Mouse (Mus musculus) adrenal gland, adult (tissue): Measurements from ENCODE around the gene Cnot1.
"Not testable (repeated sequence)": the region's sequence is repeated elsewhere in the genome, so short reads cannot be mapped to it uniquely, and the experiment has no call there.

Experiments used
- DNase-seq, 2 experiments: peaks; one replicate each; pipeline ENCODE4 v3.0.0; 2022 to 2023; ENCODE audit warnings: low spot score in 1 of 2; ENCODE audit not compliant: inconsistent age in 2 of 2

Cnot1 gene

GRCm38 (mm10) chr8:95817597-95817996 lies 10.3 kb upstream of the Cnot1 start:
- no peak for DNase-seq

DNA sequence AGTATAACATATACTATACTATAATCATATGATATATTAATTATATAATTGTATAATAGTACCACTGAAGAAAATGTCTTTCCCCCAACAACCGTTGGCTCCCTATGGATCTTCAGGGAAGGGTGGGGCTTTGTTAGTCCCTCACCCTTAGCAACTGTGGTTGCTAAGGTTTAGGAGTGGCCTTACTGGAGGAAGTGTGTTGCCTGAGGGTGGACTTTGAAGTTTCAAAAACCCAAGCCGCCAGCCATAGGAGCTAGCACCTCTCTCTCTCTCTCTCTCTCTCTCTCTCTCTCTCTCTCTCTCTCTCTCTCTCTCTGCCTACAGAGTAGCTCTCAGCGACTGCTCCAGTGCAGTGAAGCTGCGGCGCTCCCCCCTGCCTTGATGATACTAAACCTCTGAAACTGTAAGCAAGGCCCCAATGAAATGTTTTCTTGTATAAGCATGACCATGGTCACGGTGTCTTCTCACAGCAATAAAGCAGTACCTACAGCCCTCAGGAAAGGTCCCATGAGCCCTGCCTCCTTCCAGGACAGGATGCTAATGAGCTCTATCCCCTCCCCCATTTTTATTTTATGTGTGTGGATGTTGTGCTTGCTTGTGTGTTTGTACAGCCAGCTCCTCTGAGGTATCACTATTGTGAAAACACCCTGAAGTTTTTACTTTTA lies 8.9 kb upstream of the Cnot1 start:
- no peak for DNase-seq

- no peak for DNase-seq
Observed at GRCm38 (mm10) chr8:95810184-95810591, 2.9 kb upstream of the Cnot1 start.

- DNase-seq: no peak
Observed at GRCm38 (mm10) chr8:95809116-95809515, 1.9 kb upstream of the Cnot1 start.

GRCm38 (mm10) chr8:95808631-95809030 lies 1.4 kb upstream of the Cnot1 start:
- no peak for DNase-seq

DNA sequence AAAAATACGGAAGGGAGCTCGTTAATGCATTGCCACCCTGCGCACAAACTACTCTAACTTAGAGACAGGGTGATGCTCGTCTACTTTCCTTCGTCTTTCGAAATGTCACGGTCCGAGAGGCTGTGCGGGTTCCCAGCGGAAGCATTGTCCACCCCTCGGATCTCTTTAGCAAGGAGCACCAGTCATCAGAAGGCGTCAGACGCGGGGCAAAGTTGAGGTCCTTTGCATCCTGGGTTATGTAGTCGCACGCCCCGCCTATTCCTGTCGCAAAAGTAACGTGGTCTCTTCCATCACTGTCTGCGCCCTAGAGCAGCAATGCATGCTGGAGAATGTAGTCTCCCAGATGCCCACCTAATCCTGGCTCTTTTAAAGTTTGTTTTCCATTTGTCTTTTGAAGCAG lies 597 bp upstream of the Cnot1 start:
- DNase-seq: peak; percentile 94 to 97

GRCm38 (mm10) chr8:95806461-95807191 lies 638 bp downstream of the Cnot1 start:
- peak in 1 of 2 experiments; percentile 73 for DNase-seq

- no peak for DNase-seq
Observed at GRCm38 (mm10) chr8:95805482-95805881, 1.8 kb downstream of the Cnot1 start.

GRCm38 (mm10) chr8:95802231-95802630 lies 5.0 kb downstream of the Cnot1 start:
- DNase-seq: no peak

- peak in 1 of 2 experiments; percentile 16 for DNase-seq
Observed at GRCm38 (mm10) chr8:95801476-95802064, 5.7 kb downstream of the Cnot1 start.

DNA sequence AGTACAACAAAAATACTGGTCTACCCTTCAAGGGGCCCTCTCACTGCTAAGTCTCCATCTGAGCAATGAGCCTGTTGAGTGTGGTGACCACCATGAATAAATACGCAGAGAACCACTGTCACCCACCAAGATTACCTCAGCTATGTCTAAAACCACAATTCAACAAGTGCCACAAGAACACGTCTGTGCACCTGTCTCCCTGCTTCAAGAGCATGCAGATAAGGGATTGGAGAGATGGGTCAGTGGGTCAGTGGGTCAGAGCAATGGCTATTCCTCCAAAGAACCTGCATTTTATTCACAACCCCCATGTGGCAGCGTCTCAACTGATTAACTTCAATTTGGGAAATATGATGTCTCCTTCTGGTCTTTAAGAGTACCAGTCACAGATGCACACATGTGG lies 6.9 kb downstream of the Cnot1 start:
- DNase-seq: peak in 1 of 2 experiments; percentile 21

DNA sequence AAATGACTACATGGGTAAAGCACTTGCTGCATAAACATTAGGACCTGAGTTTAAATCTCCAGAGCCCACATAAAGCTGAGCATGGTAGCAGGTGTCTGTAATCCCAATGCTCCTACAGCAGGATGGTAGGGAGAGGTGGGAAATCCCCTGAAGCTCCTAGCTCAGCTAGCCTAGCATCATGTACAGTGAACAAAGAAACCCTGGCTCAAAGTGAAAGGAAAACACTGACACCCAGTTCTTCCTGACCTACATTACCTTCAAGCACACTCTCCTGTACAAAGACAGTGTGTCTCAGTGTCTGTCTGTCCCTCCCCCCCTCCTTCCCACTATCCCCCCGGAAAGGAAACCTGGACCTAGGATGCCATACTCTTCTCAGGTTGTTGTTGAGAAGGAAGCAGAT lies 7.4 kb downstream of the Cnot1 start:
- DNase-seq: no peak

DNA sequence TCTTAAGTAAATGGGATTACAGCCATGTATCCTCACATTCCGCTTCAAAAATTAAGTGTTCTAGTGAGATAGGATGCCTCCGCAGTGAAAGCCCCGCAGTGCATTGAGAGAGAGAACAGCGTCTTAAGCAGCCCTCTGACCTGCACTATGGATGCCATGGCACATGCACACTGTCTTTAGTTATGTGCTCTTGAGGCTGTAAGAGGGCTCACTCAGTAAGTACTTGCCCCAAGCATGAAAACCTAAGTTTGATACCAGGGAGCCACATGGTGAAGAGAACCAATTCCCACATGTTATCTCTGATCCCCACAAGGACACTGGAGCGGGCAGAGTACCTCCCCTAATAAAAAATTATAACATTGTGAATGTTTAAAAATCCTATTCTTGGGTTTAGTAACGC lies 8.1 kb downstream of the Cnot1 start:
- DNase-seq: peak in 1 of 2 experiments; percentile 28

DNA sequence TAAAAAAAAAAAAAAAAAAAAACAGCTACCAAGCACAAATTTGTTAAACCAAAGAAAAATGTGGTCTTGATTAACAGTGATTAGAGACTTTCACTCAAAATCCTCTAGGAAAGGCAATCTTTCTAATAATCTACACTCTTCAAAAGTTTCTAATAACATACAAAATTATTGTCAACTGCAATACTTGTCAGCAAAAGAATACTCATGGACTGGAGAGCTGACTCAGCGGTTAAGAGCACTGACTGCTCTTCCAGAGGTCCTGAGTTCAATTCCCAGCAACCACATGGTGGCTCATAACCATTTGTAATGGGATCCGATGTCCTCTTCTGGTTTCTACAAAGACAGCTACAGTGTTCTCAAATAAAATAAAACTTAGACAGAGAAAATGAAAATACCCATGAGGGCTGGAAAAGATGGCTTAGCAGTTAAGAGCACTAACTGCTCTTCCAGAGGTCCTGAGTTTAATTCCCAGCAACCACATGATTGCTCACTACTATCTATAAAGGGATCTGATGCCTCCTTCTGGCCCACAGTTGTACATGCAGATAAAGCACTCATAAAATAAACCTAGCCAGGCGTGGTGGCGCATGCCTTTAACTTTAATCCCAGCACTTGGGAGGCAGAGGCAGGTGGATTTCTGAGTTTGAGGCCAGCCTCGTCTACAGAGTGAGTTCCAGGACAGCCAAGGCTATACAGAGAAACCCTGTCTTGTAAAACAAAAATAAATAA lies 11.8 kb downstream of the Cnot1 start:
- DNase-seq: not testable (repeated sequence)

- peak; percentile 34 to 68 for DNase-seq
Observed at GRCm38 (mm10) chr8:95785591-95785990, 21.7 kb downstream of the Cnot1 start.

- DNase-seq: no peak
Observed at GRCm38 (mm10) chr8:95782628-95783027, 24.6 kb downstream of the Cnot1 start.

GRCm38 (mm10) chr8:95781775-95782174 lies 25.5 kb downstream of the Cnot1 start:
- no peak for DNase-seq

DNA sequence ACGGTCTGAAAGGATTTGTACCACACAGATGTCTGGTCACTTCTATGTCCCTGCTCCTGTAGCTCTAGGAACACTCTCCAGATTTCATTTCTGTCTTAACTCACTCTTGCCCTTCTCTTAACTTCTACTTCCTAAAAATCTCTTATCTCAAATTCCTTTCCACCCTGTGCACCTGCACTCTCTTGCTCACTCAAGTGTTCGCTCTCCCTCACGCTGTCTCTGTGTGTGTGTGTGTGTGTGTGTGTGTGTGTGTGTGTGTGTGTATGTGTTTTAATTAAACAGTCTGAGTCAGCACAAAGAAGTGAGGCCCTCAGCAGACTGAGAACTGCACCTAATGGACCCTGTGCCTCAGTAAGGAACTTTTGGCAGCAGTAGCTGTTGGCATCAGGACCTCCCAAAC lies 26.2 kb downstream of the Cnot1 start:
- DNase-seq: no peak

DNA sequence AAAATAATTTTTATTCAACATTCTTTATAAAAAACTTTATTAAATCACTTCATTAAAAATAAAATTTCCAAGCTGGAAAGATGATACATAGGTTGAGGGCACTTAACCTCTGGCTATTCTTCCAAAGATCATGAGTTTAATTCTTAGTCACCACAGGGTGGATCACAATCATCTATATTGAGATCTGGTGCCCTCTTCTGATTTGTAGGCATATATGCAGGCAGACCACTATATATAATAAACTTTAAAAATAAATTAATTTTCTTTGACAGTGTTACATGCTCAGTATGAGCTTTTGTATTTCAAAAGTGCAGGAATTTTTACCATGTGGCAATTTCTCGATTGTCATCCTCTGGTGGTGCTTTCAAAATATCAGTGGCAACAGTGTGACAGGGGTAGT lies 43.1 kb downstream of the Cnot1 start:
- DNase-seq: no peak

- peak; percentile 33 to 78 for DNase-seq
Observed at GRCm38 (mm10) chr8:95760323-95760722, 46.9 kb downstream of the Cnot1 start.

GRCm38 (mm10) chr8:95751924-95752323 lies 55.3 kb downstream of the Cnot1 start:
- DNase-seq: no peak

DNA sequence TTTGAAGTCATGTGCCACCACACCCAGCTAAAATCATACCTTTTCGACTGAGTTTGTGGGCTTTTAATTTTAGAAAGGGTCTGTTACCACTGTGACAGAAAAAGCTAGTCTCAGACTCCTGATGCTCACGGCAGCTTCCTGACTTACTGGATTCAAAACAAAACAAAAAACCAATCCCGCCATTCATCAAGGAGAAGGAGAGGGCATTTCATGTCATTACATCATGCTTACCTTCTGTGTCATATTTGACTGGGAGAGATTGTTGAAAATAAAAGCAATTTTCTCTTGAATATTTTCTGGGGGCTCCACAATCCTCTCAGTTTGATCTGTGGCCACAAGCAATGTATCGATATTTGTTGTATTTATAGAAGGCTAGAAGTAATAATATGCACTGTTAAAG lies 59.2 kb downstream of the Cnot1 start:
- no peak for DNase-seq
